Mouse (Mus musculus) hindbrain, embryonic 14.5 days (tissue): ENCODE measurements around the gene Heg1. TPM values are rescaled to one million over a fixed set of nuclear protein-coding genes. Genes with fewer than 3 reads are reported as not detected.

Experiments used
- ATAC-seq: fragments of 200-750 bp; cut with Nextera tagmentation; 2 replicates; pipeline ENCODE4 v1.8.0; 2017; ENCODE audit warnings: moderate number of reproducible peaks, mild to moderate bottlenecking, moderate TSS enrichment, moderate library complexity; ENCODE audit not compliant: low FRiP score
- DNase-seq: peaks from one replicate; pipeline ENCODE4 v3.0.0-alpha.2; 2015; ENCODE audit warnings: low spot score
- H3K27ac ChIP-seq: fragments of 300-500 bp; sonication (generic); 2 replicates; pipeline ENCODE4 v1.5.1; 2014; ENCODE audit warnings: mild to moderate bottlenecking, moderate library complexity
- H3K27me3 ChIP-seq: fragments of 300-500 bp; sonication (generic); 2 replicates; pipeline ENCODE4 v1.6.1; 2014; ENCODE audit warnings: mild to moderate bottlenecking, low read length, mixed read lengths; ENCODE audit not compliant: control insufficient read depth, insufficient read depth
- H3K36me3 ChIP-seq: fragments of 300-500 bp; sonication (generic); replicated peaks from 2 replicates; pipeline ENCODE4 v1.6.1; 2014; ENCODE audit not compliant: control insufficient read depth, insufficient read depth
- H3K4me1 ChIP-seq: fragments of 300-500 bp; sonication (generic); replicated peaks from 2 replicates; pipeline ENCODE4 v1.6.1; 2014; ENCODE audit warnings: antibody characterized with exemption, low read length, mixed read lengths; ENCODE audit not compliant: control insufficient read depth, insufficient read depth
- H3K4me2 ChIP-seq: fragments of 300-500 bp; sonication (generic); replicated peaks from 2 replicates; pipeline ENCODE4 v1.6.1; 2014; ENCODE audit warnings: mild to moderate bottlenecking, moderate library complexity
- H3K4me3 ChIP-seq: fragments of 300-500 bp; sonication (generic); replicated peaks from 2 replicates; pipeline ENCODE4 v1.5.1; 2014; ENCODE audit warnings: mild to moderate bottlenecking, low read length
- H3K9ac ChIP-seq: fragments of 300-500 bp; sonication (generic); 2 replicates; pipeline ENCODE4 v1.6.1; 2014
- H3K9me3 ChIP-seq: fragments of 300-500 bp; sonication (generic); 2 replicates; pipeline ENCODE4 v1.6.1; 2016; ENCODE audit warnings: low read length; ENCODE audit not compliant: control insufficient read depth
- WGBS: fragments of 180-500 bp; shearing (Covaris S2); extraction: QIAGEN DNeasy Blood & Tissue Kit; methylation state at CpG from one replicate; pipeline ENCODE4 v1.1.7; 2014; 5-methylcytosine and 5-hydroxymethylcytosine counted together
- polyA plus RNA-seq: library from polyadenylated mRNA; unstranded; fragments of >200 nt; fragmentation: Nextera tagmentation; extraction: Ambion mirVana; gene quantifications from 2 replicates; pipeline ENCODE4 v1.2.1, GENCODE M21; 2014

Heg1 gene
- polyA plus RNA-seq, 1 experiment from 2014 or later = 10.7 TPM

DNA sequence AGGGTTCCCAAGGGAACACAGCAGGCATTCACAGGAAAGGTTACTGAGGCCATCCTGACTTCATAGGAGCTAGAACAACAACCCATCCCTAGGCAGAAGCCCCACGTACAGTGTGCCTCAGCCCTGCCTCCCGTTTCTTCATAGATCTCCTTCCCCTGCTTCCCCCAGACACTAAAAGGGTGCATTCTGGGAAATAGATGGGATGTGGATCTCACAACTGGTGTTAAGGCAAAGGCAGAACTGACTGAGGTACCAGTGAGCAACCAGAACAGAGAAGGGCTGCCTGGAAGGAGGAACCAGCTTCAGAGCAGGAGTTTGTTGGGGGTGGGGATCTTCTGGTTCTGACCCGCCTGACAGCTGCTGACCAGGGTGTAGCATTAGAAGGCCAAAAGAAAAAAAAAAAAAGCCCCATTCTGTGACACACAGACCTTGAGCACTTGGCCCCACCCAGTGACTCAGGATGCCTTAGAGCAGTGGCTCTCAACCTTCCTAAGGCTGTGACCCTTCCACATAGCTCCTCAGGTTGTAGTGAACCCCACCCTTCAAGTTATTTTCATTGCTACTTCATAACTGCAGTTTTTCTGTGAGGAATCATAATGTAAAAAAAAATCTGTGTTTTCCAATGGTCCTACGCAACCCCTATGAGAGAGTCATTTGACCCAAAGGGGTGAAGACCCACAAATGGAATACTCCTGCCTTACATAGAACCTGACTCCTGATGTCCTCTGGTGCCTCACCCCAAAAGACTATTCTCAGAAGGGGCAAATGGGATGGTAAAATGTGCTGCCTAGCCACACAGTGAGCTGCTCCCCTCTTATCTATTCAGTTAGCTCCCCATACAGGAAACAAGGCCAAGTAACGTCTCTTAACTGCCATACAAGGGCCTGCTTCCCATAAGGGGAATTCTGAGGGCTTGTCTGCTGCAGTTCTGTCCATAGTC, 97.9 kb downstream of the Heg1 start:
- Histone ChIP-seq H3K4me1 (no peaks in the 10 kb centered on the region), H3K4me3 (no peak overlapping the region), H3K36me3 (no peaks in the 10 kb centered on the region), H3K9ac (no peak overlapping the region), H3K27me3 (no peaks in the 10 kb centered on the region), H3K9me3 (no peaks in the 10 kb centered on the region), H3K4me2 (no peak overlapping the region), H3K27ac (no peak overlapping the region)
- 69% methylated on average over 5 of the region's 5 CpGs for WGBS
- ATAC-seq (no peak), DNase-seq (no peak)

DNA sequence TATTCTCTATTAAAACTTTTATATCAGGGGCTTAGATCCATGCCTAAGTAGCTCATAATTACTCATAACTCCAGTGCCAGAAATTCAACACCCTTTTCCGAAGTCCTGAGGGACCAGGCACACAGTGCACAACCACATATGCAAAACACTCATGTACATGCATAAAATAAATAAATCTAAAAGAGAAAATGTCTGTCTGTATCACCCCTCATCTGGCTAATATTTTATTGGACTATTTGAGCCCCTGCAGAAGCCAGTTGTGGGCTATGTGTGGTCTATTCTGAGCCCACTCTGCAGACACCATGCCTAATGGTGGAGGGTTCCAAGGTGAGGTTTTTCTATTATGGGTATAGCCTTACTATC, 98.5 kb downstream of the Heg1 start:
- Histone ChIP-seq H3K4me3 (no peak overlapping the region), H3K4me2 (no peak overlapping the region), H3K27ac (no peak overlapping the region), H3K36me3 (no peaks in the 10 kb centered on the region), H3K9ac (no peak overlapping the region), H3K4me1 (no peaks in the 10 kb centered on the region), H3K9me3 (no peaks in the 10 kb centered on the region), H3K27me3 (no peaks in the 10 kb centered on the region)
- ATAC-seq (no peak), DNase-seq (no peak)
- WGBS = 97% methylated on average over 1 of the region's 1 CpGs

DNA sequence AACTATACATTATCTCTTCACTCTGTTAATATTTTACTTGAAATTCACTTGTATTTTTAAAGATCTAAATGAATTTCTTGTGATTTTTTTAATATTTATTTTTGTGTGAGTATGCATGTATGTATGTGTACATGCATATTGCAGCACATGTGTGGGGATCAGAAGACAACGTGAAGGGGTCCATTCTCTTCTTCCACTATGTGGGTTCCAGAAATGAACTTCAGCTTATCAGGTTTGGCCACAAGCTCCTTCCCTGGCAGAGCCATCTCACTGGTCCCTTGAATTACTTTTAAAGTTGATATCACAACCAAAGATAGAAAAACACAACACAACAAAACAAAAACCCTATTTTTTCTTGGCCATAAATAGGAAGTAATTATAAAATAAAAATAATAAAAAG, 100.4 kb downstream of the Heg1 start:
- 88% methylated on average over 1 of the region's 1 CpGs for WGBS
- H3K9ac ChIP-seq = no peak overlapping the region
- no peaks in the 10 kb centered on the region for H3K4me1 ChIP-seq
- no peak overlapping the region for H3K4me2 ChIP-seq
- DNase-seq (no peak), ATAC-seq (no peak)
- H3K4me3 ChIP-seq = no peak overlapping the region
- H3K27me3 ChIP-seq = no peaks in the 10 kb centered on the region
- no peaks in the 10 kb centered on the region for H3K9me3 ChIP-seq
- H3K27ac ChIP-seq = no peak overlapping the region
- H3K36me3 ChIP-seq = no peaks in the 10 kb centered on the region

DNA sequence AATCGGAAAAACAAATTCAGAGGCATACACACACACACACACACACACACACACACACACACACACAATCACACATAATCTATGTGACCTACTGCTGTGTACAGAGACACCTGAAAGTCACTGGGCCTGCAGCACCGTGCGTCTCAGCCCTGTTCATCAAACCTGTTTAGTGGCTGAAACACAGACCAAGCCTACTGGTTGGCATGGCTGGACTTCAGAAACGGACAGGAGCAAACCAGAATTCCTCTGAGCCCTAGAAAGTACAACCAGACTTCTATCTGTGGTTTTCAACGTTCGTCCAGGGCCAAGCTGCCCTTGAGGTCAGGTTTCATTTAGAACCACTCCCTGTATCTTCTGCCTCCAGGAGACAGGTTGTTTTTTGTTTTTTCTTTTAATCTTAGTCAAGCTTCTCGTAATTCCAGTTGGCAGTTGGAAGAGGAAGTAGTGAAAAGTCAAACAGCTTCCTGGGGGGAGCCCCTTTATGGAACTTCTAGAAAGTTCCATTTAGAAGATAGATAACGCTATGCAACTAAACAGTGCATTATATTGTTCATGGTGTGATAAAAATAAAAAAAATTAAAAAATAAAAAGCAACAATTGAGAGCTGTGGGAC, 101.0 kb downstream of the Heg1 start:
- Histone ChIP-seq H3K27ac (no peak overlapping the region), H3K27me3 (no peaks in the 10 kb centered on the region), H3K4me2 (no peak overlapping the region), H3K36me3 (no peaks in the 10 kb centered on the region), H3K4me3 (no peak overlapping the region), H3K9ac (no peak overlapping the region), H3K9me3 (no peaks in the 10 kb centered on the region), H3K4me1 (no peaks in the 10 kb centered on the region)
- WGBS = 83% methylated on average over 8 of the region's 8 CpGs
- DNase-seq (no peak), ATAC-seq (no peak)

DNA sequence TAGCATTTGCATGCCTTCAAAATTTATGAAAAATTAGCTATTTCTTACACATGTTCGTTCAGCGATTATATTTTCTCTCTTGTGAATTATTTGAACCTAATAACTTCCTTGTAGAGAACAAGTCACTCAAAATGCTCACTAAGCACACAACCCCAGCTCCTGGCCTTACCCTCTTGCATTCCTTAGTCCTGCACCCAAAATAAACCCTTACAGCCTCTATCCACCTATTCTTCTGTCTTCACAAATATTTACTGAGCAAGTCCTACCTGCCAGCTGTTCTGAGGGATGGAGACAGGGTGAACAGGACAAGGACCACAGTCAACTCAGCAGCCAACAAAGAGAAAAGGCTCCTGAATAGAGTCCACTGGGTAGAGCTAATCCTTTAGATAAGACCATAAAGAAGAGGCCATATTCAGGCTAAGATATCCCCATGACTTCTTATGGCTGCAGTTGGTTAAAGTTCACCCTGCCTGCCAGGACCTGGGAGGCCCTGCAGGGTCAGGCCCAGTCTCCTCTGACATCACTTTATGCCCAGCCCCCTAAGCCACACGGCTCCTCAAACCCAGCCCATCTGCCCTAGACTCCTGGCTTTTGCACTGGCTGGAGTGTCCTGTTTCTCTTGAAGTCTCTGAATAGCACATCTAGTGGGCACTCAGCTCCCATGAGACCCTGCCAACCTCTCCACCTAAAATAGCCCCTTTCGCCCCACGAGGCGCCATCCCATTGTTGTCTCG, 102.7 kb downstream of the Heg1 start:
- H3K27me3 ChIP-seq = no peaks in the 10 kb centered on the region
- 80% methylated on average over 7 of the region's 7 CpGs for WGBS
- ATAC-seq (no peak), DNase-seq (no peak)
- H3K9me3 ChIP-seq = no peaks in the 10 kb centered on the region
- no peak overlapping the region for H3K4me2 ChIP-seq
- H3K9ac ChIP-seq = no peak overlapping the region
- H3K36me3 ChIP-seq = no peaks in the 10 kb centered on the region
- H3K4me1 ChIP-seq = no peaks in the 10 kb centered on the region
- no peak overlapping the region for H3K4me3 ChIP-seq
- H3K27ac ChIP-seq = no peak overlapping the region

DNA sequence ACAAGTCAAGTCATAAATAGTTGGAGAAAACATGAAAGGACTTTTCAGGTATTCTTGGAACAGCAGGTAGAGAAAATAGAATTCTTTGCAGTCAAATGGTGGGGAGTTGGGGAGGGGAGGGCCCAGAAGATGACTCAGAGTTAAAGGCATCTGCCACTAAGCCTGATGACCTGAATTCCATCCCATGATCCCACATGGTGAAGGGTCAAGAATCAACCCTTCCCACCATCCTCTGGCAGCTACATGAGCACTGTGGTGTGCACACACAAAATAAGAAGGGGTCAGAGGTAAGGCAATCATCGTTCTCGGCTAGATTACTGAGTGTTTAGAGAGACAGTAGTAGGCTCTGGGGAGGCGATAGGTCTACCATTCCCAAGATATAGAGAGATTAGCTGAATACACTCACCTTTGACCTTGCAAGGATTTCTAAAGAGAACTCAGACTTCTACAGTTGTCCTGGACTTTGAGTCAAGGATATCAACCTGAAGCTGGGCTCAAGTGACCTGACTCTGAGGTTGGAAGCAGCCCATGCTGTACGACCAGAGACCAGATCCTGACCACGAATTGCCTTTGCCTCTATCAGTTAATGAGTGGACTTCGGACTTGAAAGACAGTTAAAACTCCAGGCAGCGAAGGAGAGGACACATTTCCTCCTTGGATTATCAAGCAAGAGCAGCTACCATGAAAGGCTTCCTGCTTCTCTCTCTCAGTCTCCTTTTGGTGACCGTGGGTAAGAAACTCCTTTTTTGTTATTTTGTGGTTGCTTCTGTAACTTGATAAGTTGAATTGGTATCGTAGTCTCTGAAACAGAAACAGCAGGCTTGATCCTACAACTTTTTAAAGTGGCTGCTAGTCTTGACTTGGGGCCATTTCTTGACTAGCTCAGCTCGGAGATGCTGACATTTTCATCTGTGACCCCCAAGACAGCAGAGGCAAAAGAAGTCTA, 109.9 kb downstream of the Heg1 start, which contains the start of gene Muc13:
TSS of gene Muc13 (plus strand) at position 192 of the 946 bp plus-strand sequence.
- Histone ChIP-seq H3K27me3 (no peaks in the 10 kb centered on the region), H3K9ac (no peak within 1 kb of the TSS), H3K36me3 (no peaks in the 10 kb centered on the region), H3K4me1 (no peaks in the 10 kb centered on the region), H3K4me2 (no peak within 1 kb of the TSS), H3K27ac (no peak within 1 kb of the TSS), H3K9me3 (no peaks in the 10 kb centered on the region), H3K4me3 (no peak within 1 kb of the TSS)
- 90% methylated on average over 10 of the region's 10 CpGs for WGBS
- ATAC-seq = no peak
- no peak for DNase-seq

DNA sequence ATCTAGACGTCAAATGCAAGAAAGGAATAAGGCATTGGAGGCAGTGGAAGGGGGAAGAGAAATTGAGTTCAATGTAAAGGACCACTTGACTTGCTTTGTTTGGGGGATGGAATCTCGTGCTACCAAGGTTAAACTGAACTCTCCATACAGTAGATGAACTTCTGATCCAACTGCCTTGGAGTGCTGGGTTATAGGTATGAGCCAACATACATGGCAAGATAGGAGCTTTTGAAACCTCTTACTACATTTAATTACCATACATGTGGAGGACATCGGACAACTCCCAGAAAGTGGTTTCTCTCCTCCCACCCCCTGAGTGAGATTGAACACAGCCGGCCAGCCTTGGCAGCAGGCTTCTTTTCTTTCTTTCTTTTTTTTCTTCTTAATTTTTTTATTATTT, 110.9 kb downstream of the Heg1 start:
- H3K4me3 ChIP-seq = no peak overlapping the region
- ATAC-seq = no peak
- H3K4me2 ChIP-seq = no peak overlapping the region
- H3K27me3 ChIP-seq = no peaks in the 10 kb centered on the region
- no peak overlapping the region for H3K9ac ChIP-seq
- WGBS = 86% methylated on average over 4 of the region's 4 CpGs
- no peaks in the 10 kb centered on the region for H3K9me3 ChIP-seq
- no peak for DNase-seq
- no peaks in the 10 kb centered on the region for H3K36me3 ChIP-seq
- no peak overlapping the region for H3K27ac ChIP-seq
- no peaks in the 10 kb centered on the region for H3K4me1 ChIP-seq

DNA sequence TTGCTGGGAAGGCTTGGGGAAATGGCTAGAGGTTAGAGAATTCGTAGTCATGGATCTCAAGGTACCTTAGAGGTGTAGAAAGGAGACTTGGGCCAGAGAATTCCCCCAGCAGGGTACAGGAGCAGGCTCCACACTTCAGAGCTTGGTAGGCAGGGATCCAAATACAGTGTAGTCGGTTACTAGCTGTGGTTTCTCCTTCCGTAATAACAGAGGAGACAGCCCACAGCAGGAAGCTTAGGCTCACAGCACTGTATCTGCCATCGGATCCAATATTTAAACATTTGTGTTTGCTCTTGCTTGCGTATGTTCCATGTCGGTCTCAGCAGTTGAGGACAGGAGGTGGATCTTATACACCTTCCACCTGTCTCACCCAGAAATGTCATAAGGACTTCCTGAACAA, 111.7 kb downstream of the Heg1 start:
- H3K36me3 ChIP-seq = no peaks in the 10 kb centered on the region
- H3K4me3 ChIP-seq = no peak overlapping the region
- no peak overlapping the region for H3K4me2 ChIP-seq
- no peaks in the 10 kb centered on the region for H3K4me1 ChIP-seq
- no peak overlapping the region for H3K9ac ChIP-seq
- DNase-seq (no peak), ATAC-seq (no peak)
- 91% methylated on average over 6 of the region's 6 CpGs for WGBS
- H3K27me3 ChIP-seq = no peaks in the 10 kb centered on the region
- H3K9me3 ChIP-seq = no peaks in the 10 kb centered on the region
- H3K27ac ChIP-seq = no peak overlapping the region
